Mouse (Mus musculus) embryonic facial prominence, embryonic 10.5 days (tissue): Measurements from ENCODE around the gene Fam214a. TPM values are rescaled to one million over a fixed set of nuclear protein-coding genes. Genes with fewer than 3 reads are reported as not detected.

Source experiments
- DNase-seq: peaks from one replicate; pipeline ENCODE4 v3.0.0-alpha.2; 2017; ENCODE audit warnings: low spot score
- H3K27ac ChIP-seq: fragments of 300-500 bp; sonication (generic); replicated peaks from 2 replicates; pipeline ENCODE4 v1.5.1; 2016; ENCODE audit warnings: mild to moderate bottlenecking
- H3K27me3 ChIP-seq: fragments of 300-500 bp; sonication (generic); replicated peaks from 2 replicates; pipeline ENCODE4 v1.6.1; 2016; ENCODE audit warnings: low read depth, mild to moderate bottlenecking; ENCODE audit not compliant: poor library complexity, severe bottlenecking
- H3K36me3 ChIP-seq: fragments of 300-500 bp; sonication (generic); replicated peaks from 2 replicates; pipeline ENCODE4 v1.6.1; 2016; ENCODE audit warnings: mild to moderate bottlenecking, moderate library complexity
- H3K4me1 ChIP-seq: fragments of 300-500 bp; sonication (generic); 2 replicates; pipeline ENCODE4 v1.6.1; 2016
- H3K4me3 ChIP-seq: fragments of 300-500 bp; sonication (generic); 2 replicates; pipeline ENCODE4 v1.5.1; 2016; ENCODE audit warnings: mild to moderate bottlenecking, moderate library complexity
- H3K9me3 ChIP-seq: fragments of 300-500 bp; sonication (generic); 2 replicates; pipeline ENCODE4 v1.6.1; 2016; ENCODE audit warnings: mild to moderate bottlenecking
- WGBS: fragments of 180-500 bp; shearing (Covaris S2); methylation state at CpG from one replicate; pipeline ENCODE4 v1.1.7; 2016; 5-methylcytosine and 5-hydroxymethylcytosine counted together
- polyA plus RNA-seq: library from polyadenylated mRNA; unstranded; fragments of >200 nt; fragmentation: Nextera tagmentation; extraction: Ambion mirVana; gene quantifications from 2 replicates; pipeline ENCODE4 v1.2.1, GENCODE M21; 2016

The Fam214a gene
- polyA plus RNA-seq, 1 experiment from 2014 or later: 8.6 TPM

DNA sequence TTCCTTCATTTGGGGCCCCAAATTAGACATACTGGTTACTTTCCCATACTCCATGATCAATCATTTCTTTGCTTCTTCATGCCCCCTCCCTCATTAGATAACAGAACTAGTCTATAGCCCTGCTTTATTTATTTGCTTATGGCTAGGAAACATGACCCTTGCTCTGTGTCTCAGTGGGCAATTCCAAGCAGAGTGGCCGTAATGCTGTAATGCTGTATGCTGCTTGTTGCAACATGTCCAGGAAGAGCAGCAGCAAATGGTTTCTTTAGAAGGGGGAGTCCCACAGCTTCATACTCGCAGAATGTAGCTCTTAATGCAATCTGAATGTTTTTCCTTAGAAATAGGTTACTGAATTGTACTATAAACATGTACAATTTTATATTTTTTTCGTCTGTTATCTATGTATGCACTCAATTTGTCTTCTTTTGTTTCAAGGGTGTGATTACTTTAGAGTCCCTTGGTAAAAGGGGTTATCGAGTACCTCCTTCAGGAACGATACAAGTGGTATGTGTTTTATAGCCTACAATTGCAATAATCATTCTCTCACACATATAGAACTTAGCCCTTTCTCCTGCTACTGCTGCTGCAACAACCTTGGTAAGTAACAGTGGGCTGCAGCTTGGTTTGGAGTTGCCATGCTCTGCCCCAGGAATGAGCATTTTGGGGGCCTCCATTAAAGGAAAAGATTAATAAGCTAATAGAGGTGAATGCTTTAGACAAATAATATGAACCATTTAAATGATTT is 70.6 kb downstream of the Fam214a start:
- H3K27ac ChIP-seq: no peak overlapping the region
- H3K4me3 ChIP-seq: no peak overlapping the region
- H3K9me3 ChIP-seq: no peaks in the 10 kb centered on the region
- WGBS: 73% methylated on average over 5 of the region's 5 CpGs
- peaks cover 13% of the 10 kb centered on the region for H3K4me1 ChIP-seq
- peaks cover 4% of the 10 kb centered on the region; the same call in 1 of the 2 replicates for H3K36me3 ChIP-seq
- H3K27me3 ChIP-seq: no peaks in the 10 kb centered on the region
- DNase-seq: no peak

DNA sequence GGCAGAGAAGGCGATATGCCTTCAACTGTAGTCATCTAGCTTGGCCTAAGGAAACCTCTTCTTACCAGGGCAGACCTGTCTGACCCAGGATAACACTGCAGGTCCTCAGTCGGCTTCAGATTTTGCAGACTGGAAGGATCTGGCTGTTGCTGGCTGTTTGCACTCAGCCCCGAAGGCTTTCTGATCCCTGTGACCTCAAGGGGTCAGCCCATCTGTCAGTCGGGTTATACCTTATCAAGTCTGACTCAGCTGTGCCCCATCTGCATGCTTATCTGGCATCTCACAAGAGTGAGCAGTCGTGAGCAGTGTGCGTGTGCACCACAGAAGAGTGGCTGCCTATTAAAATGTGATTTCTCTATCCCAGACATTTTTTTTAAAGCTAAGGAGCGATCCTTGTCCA is 71.4 kb downstream of the Fam214a start:
- Histone ChIP-seq H3K4me3 (no peak overlapping the region), H3K27me3 (no peaks in the 10 kb centered on the region), H3K9me3 (no peaks in the 10 kb centered on the region), H3K27ac (0 out of 2 replicates have a peak overlapping the region, but pooled peaks have one; percentile 27), H3K36me3 (peaks cover 4% of the 10 kb centered on the region; the same call in 1 of the 2 replicates), H3K4me1 (peaks cover 13% of the 10 kb centered on the region)
- 42% methylated on average over 7 of the region's 7 CpGs for WGBS
- peak; percentile 11 for DNase-seq

DNA sequence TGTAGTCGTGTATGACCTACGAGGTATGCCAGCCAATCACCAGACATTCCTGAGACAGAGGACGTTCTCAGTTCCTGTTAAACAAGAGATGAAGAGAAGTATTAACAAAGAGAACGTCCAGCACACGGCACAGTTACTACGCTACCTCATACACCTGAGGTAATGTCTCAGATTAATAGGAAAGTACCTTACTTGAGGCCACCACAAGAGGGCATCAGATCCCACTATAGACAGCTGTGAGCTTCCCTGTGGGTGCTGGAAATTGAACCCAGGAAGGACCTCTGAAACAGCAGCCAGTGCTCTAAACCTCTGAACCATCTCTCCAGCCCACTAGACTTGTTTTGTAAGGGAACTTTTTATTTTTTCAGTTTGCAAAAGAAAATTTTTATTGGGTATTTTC is 73.0 kb downstream of the Fam214a start:
- DNase-seq: no peak
- H3K4me3 ChIP-seq: no peak overlapping the region
- H3K27ac ChIP-seq: no peak overlapping the region
- no peaks in the 10 kb centered on the region for H3K9me3 ChIP-seq
- no peaks in the 10 kb centered on the region for H3K27me3 ChIP-seq
- H3K36me3 ChIP-seq: peaks cover 4% of the 10 kb centered on the region; the same call in 1 of the 2 replicates
- WGBS: 67% methylated on average over 6 of the region's 6 CpGs
- peaks cover 13% of the 10 kb centered on the region for H3K4me1 ChIP-seq

DNA sequence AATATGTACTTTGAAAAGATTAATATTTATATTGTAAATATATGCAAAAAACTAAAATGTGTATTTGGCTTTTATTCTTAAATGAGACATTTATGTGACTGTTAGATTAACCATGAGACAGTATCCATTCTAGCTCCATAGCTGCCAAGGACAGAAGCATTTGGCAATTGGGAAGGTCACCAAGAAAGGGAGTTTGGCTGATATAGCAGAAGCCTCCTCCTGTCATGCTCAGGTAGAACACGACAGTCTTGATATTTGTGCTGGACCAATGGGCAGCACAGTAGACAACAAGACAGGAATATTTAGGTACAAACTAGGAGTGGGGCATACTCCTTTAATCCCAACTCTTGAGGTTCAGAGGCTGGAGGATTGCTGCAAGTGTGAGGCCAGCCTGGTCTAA is 79.7 kb downstream of the Fam214a start:
- 95% methylated on average over 1 of the region's 1 CpGs for WGBS

DNA sequence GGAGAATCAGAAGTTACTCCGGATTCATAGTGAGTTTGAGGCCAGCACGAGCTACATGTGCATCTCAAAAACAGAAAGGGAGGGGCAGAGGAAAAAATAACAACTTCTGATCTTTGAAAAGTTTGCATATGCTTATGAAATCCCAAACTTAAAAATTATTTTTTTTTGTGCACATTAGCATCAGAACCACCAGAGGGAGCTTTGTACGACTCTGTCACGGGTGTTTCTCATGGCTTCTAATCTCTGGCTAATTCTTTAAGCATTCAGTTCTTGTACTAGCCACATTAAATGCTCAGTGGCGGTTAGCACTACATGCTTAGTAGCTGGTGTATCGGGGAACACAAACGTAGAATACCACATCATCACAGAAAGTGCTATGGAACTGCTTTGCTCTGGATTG is 80.5 kb downstream of the Fam214a start:
- Histone ChIP-seq H3K9me3 (no peaks in the 10 kb centered on the region), H3K27me3 (no peaks in the 10 kb centered on the region), H3K27ac (no peak overlapping the region), H3K4me3 (no peak overlapping the region), H3K4me1 (peaks cover 6% of the 10 kb centered on the region; the same call in 1 of the 2 replicates), H3K36me3 (no peaks in the 10 kb centered on the region)
- WGBS: 64% methylated on average over 7 of the region's 7 CpGs
- no peak for DNase-seq

More for the DNA sequence above, 79.7 kb downstream of the Fam214a start:
- DNase-seq: no peak
- Histone ChIP-seq H3K4me1 (peaks cover 5% of the 10 kb centered on the region; the same call in 1 of the 2 replicates), H3K4me3 (no peak overlapping the region), H3K27me3 (no peaks in the 10 kb centered on the region), H3K36me3 (no peaks in the 10 kb centered on the region), H3K9me3 (no peaks in the 10 kb centered on the region), H3K27ac (no peak overlapping the region)

DNA sequence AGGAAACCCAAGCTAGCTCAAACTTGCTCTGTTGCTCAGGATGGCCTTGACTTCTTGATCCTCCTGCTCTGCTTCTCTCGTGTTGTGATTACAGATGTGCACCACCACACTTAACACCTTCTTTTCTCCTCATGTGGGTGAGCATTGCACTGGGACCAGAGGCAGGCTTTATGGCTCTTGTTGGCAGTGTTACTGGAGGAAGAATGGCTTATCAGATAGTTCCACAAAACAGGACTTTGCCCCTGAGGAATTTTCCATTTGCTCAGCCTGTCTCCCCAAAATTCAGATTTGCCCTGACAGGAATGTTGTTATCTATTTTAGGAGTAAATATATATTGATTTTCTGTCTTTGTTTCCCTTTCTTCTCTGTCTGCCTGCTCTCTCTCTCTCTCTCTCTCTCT is 82.0 kb downstream of the Fam214a start:
- 50% methylated on average over 1 of the region's 1 CpGs for WGBS
- no peaks in the 10 kb centered on the region for H3K27me3 ChIP-seq
- no peaks in the 10 kb centered on the region for H3K36me3 ChIP-seq
- H3K4me1 ChIP-seq: peaks cover 18% of the 10 kb centered on the region
- no peak overlapping the region for H3K4me3 ChIP-seq
- H3K9me3 ChIP-seq: no peaks in the 10 kb centered on the region
- no peak for DNase-seq
- H3K27ac ChIP-seq: no peak overlapping the region

DNA sequence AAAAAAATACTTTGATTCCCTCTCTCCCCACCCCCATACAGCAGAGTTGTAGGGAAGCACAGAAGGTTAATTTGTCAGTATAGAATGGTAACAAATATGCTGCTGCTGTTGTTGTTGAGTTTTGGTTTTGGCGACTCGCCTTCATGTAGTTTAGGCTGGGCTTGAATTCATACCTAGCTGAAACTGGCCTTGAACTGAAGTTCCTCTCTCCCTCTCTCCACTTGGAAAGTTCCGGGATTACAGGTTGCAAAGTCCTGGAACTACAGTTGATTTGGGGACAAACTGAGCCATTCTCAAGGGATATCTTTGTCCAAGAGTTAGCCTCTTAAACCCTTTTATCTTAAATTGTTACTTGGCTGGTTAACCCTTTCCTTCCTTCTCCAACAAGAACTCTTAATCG is 83.3 kb downstream of the Fam214a start:
- H3K9me3 ChIP-seq: no peaks in the 10 kb centered on the region
- no peak overlapping the region for H3K4me3 ChIP-seq
- H3K36me3 ChIP-seq: 0 out of 2 replicates have a peak, but pooled peaks cover 8% of the 10 kb centered on the region
- no peak overlapping the region for H3K27ac ChIP-seq
- DNase-seq: no peak
- 76% methylated on average over 4 of the region's 4 CpGs for WGBS
- no peaks in the 10 kb centered on the region for H3K27me3 ChIP-seq
- peaks cover 18% of the 10 kb centered on the region for H3K4me1 ChIP-seq

DNA sequence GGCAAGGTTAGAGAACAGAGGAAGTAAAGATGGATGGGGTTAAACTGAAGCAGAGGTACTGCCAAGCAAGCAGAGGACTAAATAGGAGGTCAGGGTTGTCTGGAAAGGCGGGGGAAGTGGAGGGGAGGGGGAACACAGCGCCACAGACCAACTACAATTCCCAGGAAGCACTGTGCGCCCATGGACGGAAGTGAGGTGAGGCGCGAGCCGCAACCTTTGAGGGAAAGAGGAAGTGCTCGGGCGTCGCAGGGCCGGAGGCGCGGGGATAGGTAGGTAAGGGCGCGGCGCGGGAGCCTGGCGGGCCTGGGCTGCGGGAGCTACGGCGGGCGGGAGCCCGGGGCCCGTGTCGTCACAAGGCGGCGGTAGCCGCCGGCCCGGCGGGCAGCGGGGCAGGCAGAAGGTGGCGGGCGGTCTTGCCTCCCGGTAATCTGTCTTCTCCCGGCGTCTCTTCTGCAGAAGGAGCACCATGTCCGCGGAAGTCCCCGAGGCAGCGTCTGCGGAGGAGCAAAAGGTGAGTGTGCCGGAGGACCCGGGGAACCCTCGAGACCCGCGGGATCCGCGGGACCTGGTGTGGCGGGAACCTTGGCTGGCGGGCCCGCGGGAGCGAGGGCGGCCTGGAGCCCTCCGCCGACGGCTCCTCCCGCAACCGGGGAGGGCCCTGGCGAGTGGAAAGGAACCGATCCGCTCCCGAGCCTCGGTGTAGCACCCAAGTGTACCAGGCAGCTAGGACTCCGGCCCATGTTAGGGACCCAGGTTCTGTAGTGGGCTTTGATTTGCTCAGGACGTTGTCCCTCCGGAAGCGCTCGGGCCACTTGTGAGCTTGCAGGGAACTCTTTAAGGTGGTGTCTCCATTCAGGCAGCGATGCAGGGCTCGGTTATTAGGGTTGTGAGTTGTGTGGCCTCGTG is 85.0 kb downstream of the Fam214a start, which contains the start of gene Arpp19:
Gene Arpp19 (plus strand): TSS at position 164 of the 906 bp plus-strand sequence.
- H3K36me3 ChIP-seq: peaks cover 19% of the 10 kb centered on the region
- H3K4me3 ChIP-seq: peak within 1 kb of the TSS; percentile 99
- H3K27ac ChIP-seq: peak within 1 kb of the TSS; percentile 95
- H3K27me3 ChIP-seq: no peaks in the 10 kb centered on the region
- under 1% methylated on average over 73 of the region's 73 CpGs for WGBS
- H3K9me3 ChIP-seq: no peaks in the 10 kb centered on the region
- DNase-seq: peak; percentile 91
- peaks cover 18% of the 10 kb centered on the region for H3K4me1 ChIP-seq

DNA sequence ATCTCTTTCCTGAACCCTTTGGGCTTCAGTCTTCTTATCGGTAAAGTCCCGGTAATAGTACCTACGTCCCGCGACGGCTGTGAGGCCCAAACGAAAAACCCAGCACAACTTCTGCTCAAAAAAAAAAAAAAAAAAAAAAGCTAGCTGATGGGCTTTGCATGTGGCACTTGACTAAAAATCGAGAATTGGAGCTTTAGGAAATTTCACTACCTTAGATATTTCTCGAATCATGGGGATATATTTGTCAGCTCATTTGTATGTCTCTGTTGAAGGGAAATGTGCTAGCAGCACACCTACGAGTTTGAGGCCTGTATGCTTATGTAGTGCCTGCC is 85.6 kb downstream of the Fam214a start:
- DNase-seq: no peak
- peaks cover 26% of the 10 kb centered on the region for H3K36me3 ChIP-seq
- H3K27ac ChIP-seq: peak overlapping the region; percentile 95
- H3K4me1 ChIP-seq: peaks cover 18% of the 10 kb centered on the region
- WGBS: 2% methylated on average over 10 of the region's 10 CpGs
- no peaks in the 10 kb centered on the region for H3K9me3 ChIP-seq
- peak overlapping the region; percentile 99 for H3K4me3 ChIP-seq
- H3K27me3 ChIP-seq: no peaks in the 10 kb centered on the region

DNA sequence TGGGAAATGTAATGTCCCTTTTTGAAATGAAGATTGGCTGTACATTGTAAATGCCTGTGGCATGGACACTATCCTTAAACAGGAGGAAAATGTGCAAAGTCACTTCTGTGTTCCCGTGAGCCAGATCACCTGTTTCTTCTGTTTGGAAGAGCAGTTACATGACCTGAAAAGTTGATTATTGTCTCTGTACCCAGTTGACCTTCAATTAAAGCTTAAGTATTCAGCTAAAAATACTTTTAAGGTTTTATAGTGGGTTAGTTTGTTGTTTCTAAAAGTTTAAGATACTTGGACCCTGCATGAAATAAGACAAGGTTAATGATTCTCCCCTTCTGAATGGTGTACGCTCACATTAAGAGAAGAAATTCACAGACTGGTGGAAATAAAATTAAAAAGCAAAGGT is 87.9 kb downstream of the Fam214a start:
- 89% methylated on average over 2 of the region's 2 CpGs for WGBS
- Histone ChIP-seq H3K36me3 (peaks cover 36% of the 10 kb centered on the region), H3K27ac (no peak overlapping the region), H3K9me3 (no peaks in the 10 kb centered on the region), H3K4me3 (no peak overlapping the region), H3K4me1 (peaks cover 18% of the 10 kb centered on the region), H3K27me3 (no peaks in the 10 kb centered on the region)
- DNase-seq: no peak

DNA sequence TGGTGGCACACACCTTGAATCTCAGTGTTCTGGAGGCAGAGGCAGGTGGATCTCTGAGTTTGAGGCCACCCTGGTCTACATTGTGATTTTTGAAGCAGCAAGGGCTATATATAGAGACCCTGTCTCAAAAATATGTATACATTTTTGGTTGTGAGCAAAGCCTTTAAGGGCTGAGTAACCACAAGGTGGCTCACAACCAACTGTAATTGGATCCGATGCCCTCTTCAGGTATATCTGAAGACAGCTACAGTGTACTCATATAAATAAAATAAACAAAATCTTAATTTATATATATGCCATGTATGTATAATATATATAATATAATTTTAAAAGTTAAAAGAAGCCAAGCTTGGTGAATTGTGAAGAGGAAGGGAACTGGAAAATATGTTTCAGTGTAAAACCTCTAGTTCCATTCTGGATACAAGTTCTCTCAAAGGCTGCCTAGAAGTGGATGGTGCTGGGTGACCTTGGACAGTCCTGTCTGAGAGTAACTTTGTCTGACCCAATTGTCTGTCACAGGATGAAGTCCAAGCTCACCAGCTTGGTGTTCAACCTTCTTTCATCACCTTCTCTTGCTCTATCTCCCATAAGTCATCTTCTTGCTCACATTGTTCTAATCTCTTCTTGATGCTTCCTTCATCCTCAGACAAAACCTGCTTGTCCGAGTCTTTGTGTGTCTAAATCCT is 89.3 kb downstream of the Fam214a start:
- no peak overlapping the region for H3K4me3 ChIP-seq
- DNase-seq: no peak
- no peaks in the 10 kb centered on the region for H3K27me3 ChIP-seq
- H3K4me1 ChIP-seq: peaks cover 17% of the 10 kb centered on the region
- no peaks in the 10 kb centered on the region for H3K9me3 ChIP-seq
- H3K27ac ChIP-seq: no peak overlapping the region
- WGBS: 85% methylated on average over 2 of the region's 2 CpGs
- peaks cover 50% of the 10 kb centered on the region for H3K36me3 ChIP-seq

DNA sequence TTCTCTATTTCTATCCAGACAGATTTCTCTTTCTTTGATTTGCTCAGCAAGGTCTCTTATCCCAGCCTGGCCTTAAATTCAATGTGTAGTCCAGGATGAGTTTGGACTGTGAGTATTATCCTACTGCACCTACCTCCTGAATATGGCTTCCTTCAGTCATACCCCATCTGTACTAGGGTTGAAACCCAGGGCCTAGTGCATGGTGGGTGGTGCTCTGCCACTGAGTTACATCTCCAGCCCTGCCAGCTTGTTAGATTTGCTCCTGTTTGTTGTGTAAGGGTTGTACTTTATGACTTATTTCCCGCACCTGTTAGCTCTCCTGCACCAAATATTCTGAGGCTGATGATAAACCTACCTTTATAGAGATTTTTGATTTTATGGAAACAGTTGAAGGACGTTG is 90.5 kb downstream of the Fam214a start:
- peaks cover 12% of the 10 kb centered on the region for H3K4me1 ChIP-seq
- no peak overlapping the region for H3K27ac ChIP-seq
- DNase-seq: no peak
- WGBS: 92% methylated on average over 2 of the region's 2 CpGs
- peaks cover 61% of the 10 kb centered on the region for H3K36me3 ChIP-seq
- H3K4me3 ChIP-seq: no peak overlapping the region
- H3K9me3 ChIP-seq: no peaks in the 10 kb centered on the region
- no peaks in the 10 kb centered on the region for H3K27me3 ChIP-seq
